Mouse (Mus musculus): ENCODE measurements at regions not wholly inside any gene's neighbourhood (a gene's known extent, or its start where the extent isn't known, plus 50 kb on each side); places are given as distances from the start of the nearest gene placed in this dataset.
"Not testable (repeated sequence)": the region's sequence is repeated elsewhere in the genome, so short reads cannot be mapped to it uniquely, and the experiment has no call there.

- no peak for ATAC-seq (replicated peaks; ENCODE audit: poor library complexity)
Observed at GRCm38 (mm10) chr13:52349606-52350005, 181.5 kb downstream of the Diras2 start.

DNA sequence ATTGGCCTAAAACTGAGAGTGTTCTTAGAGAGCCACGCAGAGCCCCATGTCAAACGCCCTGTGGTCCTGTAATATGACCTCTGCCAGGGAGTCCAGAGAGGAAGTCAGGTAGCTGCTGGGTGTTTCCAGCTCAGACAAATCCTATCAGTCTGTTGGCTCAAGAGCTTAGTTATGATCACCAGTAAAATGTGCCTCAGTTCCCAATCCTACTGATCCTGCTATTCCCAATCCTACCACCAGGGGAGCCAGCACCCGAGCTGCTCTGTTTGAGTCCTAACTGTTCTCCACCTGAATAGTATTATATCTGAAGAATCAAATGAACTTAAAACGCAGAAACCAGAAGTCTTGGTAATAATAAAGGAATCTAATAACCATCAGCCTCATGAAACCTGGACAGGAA, 178.5 kb downstream of the Diras2 start:
- 0 out of 2 replicates have a peak, but pooled peaks have one; percentile 29 for ATAC-seq (replicated peaks; ENCODE audit: poor library complexity)

GRCm38 (mm10) chr13:52353437-52353836, 177.6 kb downstream of the Diras2 start:
- ATAC-seq (replicated peaks; ENCODE audit: poor library complexity), result no peak

DNA sequence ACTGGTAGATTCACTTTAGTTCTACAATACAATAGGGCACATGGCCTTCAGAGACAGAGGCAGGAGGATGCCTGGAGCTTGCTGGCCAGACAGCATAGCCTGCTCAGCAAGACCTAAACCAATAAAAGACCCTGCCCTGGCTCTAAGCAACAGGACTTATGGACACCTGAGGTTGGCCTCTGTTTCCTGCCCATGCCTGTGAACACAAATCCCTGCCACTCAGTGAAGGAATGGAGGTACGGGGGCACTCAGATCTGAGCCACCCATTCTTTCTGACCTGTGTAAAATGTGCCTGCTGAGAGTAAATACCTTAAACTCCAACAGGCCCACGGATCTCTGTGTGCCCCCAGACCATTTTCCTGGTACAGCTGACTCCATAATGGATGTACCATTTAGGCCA, 177.1 kb downstream of the Diras2 start:
- no peak for ATAC-seq (replicated peaks; ENCODE audit: poor library complexity)

DNA sequence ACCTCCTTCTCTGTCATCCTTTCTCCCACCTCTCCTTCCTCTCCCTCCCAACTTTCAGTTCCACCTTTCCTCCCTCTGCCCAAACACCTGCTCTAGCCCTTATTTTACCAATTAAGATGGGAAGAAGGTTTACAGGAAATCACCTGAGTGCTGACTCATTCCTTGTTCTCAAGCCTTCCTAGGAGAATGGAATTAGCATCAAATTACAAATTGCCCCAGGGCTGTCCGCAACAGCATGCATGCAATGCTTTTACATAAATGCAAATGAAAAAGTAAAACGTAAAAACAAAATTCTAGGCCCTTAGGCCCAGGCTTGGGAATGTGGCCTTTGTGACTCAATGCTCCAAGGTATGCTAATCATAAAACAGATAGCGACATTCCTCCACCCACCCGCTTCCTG, 175.2 kb downstream of the Diras2 start:
- not testable (repeated sequence) for ATAC-seq (replicated peaks; ENCODE audit: poor library complexity)

DNA sequence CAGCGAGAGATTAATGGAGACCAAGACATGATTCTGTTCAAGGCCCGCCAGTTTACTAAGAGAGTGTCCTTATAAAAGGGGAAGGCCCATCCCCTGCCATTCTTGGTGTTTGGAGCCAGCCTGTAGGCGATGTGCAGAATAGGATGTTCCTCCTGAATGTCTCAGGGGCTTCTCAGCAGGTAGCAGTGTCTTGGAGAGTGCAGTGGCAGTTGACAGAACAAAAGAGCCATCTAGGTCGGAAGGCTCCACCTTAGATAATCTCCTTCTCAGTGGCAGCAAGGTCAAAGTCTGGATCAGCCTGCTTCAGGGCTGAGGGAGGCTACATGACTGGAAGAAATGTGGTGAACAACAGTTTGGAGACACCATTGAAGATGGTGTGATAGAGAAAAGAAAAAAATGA, 171.7 kb downstream of the Diras2 start:
- ATAC-seq (replicated peaks; ENCODE audit: poor library complexity), result not testable (repeated sequence)

GRCm38 (mm10) chr13:52361177-52361846, 169.8 kb downstream of the Diras2 start:
- ATAC-seq (replicated peaks; ENCODE audit: poor library complexity), result no peak

DNA sequence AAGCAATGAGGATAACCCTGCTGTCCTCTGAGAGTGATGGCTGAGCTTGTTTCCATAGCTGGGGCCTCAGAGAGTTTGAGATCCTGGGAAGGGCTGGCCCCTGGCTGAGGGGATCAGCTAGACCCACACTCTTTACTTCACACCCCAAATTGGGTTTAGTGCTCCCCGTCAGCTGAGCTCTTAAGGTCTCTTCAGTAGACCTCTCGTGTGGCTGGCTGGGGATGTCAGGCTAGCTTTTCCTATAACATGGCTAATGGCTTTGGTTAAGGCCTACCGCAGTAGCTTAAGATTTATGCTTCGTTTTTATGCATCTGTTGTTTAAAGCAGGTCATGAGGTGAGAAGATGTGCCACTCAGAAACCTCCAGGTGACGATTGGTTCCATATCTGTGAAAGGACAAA, 168.8 kb downstream of the Diras2 start:
- no peak for ATAC-seq (replicated peaks; ENCODE audit: poor library complexity)

DNA sequence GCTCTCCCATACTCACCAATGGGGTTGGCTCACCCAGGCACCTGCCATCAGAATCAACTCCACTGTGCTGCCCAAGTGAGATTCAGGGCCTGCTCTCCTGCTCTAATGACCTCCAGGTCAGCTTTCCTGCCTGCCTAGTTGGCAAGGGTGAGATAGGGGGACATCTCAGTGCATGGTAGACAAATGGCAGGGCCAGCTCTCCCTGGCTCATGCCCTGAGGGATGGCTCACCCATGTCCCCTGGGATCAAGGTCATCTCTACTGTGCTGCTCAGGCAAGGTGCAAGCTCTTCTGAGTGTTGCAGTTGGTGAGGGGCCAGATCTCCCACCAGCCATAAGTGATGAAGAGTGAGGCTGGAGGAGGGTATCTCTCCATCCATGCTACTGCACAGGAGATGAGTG, 161.2 kb downstream of the Diras2 start:
- no peak for ATAC-seq (replicated peaks; ENCODE audit: poor library complexity)

GRCm38 (mm10) chr13:52371986-52372385, 159.1 kb downstream of the Diras2 start:
- no peak for ATAC-seq (replicated peaks; ENCODE audit: poor library complexity)

DNA sequence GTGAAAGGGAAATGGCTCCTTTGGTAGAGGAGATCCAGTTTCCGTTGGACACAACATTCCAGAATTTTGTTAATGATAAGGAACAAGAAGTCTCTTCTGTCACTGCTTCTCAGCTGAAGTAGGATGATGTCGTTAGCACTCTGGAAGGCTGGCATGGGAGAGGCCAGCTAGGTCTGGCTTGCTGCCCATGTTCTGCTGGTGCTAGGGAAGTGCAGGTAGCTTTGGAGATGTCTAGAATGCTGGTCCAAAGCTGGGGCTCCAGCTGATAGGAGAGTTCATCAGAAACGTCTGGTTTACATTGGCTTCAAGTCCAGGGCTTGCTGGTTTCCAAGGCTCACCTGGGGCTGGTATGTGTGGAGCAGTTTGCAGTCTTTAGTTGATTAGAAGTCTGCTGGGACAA, 156.3 kb downstream of the Diras2 start:
- ATAC-seq (replicated peaks; ENCODE audit: poor library complexity), result no peak

- no peak for ATAC-seq (replicated peaks; ENCODE audit: poor library complexity)
Observed at GRCm38 (mm10) chr13:52378236-52378635, 152.8 kb downstream of the Diras2 start.

- no peak for ATAC-seq (replicated peaks; ENCODE audit: poor library complexity)
Observed at GRCm38 (mm10) chr13:52389271-52389670, 141.8 kb downstream of the Diras2 start.

GRCm38 (mm10) chr13:52395786-52396185, 135.3 kb downstream of the Diras2 start:
- ATAC-seq (replicated peaks; ENCODE audit: poor library complexity), result no peak

GRCm38 (mm10) chr13:52398344-52398743, 132.7 kb downstream of the Diras2 start:
- ATAC-seq (replicated peaks; ENCODE audit: poor library complexity), result peak; percentile 46

GRCm38 (mm10) chr13:52399143-52399542, 131.9 kb downstream of the Diras2 start:
- no peak for ATAC-seq (replicated peaks; ENCODE audit: poor library complexity)

DNA sequence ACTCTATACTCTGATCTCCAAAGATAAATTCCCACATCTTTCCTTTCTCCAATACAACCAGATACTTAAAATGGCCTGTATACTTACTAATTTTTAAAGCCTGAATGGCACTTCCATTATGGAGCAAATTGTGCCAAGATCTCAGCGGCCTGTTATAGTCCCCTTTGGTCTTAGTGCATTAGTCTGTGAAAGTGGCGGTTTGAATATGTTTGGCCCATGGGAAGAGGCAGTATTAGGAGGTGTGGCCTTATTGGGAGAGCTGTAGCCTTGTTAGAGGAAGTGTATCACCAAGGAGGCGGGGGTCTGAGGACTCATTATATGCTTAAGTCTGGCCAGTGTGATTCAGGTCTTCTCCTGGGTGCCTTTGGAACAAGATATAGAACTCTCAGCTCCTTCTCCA, 127.3 kb downstream of the Diras2 start:
- no peak for ATAC-seq (replicated peaks; ENCODE audit: poor library complexity)

- no peak for ATAC-seq (replicated peaks; ENCODE audit: poor library complexity)
Observed at GRCm38 (mm10) chr13:52416301-52416700, 114.8 kb downstream of the Diras2 start.

DNA sequence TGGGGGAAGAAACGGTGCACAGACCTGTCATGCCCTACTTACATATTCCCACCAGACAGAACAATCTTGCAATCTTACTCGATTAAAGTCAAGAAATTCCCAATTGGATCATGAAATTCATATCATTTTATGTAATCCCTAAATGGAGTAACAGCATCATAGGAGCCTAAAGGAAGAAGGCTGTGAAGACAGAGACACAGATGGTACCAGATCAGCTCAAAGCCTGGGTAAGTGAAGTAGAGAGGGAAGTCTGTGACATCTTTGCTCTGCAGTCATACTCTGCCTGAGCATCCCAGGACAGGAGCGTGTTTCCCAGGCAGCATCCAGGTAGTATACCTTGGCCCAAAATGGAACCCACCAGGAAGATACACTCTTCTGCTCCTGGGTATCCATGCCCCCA, 108.6 kb downstream of the Diras2 start:
- no peak for ATAC-seq (replicated peaks; ENCODE audit: poor library complexity)

DNA sequence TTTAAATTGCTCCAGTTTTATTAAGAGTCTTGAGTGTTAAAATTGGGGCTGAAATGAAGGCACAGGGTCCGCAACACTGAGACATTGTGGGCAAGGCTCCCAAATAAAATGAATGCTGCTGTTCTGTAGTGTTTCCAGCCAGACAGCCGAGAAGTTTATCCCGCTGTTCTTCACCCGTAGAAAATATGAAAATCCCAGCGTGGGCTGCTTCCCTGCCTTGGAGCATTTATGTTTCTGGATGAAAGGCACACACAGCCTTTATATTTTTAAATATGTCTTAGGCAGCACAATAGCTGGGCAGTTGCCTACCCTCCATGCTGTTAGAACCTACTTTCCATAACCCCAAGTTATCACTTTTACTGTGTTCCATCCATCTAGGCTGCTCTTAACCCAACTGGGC, 102.6 kb downstream of the Diras2 start:
- no peak for ATAC-seq (replicated peaks; ENCODE audit: poor library complexity)

- ATAC-seq (replicated peaks; ENCODE audit: poor library complexity), result no peak
Observed at GRCm38 (mm10) chr13:52436756-52437155, 94.3 kb downstream of the Diras2 start.

- 0 out of 2 replicates have a peak, but pooled peaks have one; percentile 29 for ATAC-seq (replicated peaks; ENCODE audit: poor library complexity)
Observed at GRCm38 (mm10) chr13:52445513-52445912, 85.6 kb downstream of the Diras2 start.

DNA sequence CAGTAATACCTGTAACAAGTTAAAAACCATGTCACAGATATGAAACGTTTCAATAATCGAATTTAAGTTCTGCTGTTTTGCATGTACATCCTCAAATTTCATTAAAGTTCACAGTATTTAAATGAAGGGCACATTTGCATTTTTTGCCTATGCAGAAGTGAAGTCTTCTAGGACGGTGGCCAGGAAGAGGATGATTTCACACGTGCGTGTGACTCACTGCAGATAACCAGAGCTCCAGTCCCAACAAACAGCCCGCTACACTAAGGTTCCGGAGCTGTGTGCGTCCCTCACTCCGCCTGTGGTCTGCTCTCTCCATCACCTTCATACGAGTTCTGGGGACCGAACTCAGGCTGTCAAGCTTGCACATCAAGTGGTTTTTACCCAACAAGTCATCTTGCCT, 82.2 kb downstream of the Diras2 start:
- ATAC-seq (replicated peaks; ENCODE audit: poor library complexity), result no peak
